Mouse (Mus musculus) gastrocnemius, adult 2 months (tissue): ENCODE results near the gene Gm10322. TPM values are rescaled to one million over a fixed set of nuclear protein-coding genes. Genes with fewer than 3 reads are reported as not detected.

Experiments
- DNase-seq: peaks from one replicate; pipeline ENCODE4 v3.0.0; 2022
- H3K27ac ChIP-seq: fragments of 200-600 bp; 2 replicates; pipeline ENCODE4 v1.8.1; 2022; ENCODE audit warnings: mild to moderate bottlenecking
- H3K4me3 ChIP-seq: fragments of 200-600 bp; 2 replicates; pipeline ENCODE4 v1.8.1; 2022; ENCODE audit warnings: mild to moderate bottlenecking, moderate library complexity
- CTCF ChIP-seq: fragments of 200-600 bp; IDR thresholded peaks from 2 replicates; pipeline ENCODE4 v1.8.1; 2022; ENCODE audit warnings: antibody characterized with exemption, mild to moderate bottlenecking, moderate library complexity
- intact Hi-C: fragments of 180-260 bp; cut with DNase I; formaldehyde crosslinking; loops from one replicate; pipeline ENCODE4 v1.15.1; 2025
- total RNA-seq, 2 experiments: library from RNA; stranded (reverse); gene quantifications; 2 replicates each; pipeline ENCODE4 v1.2.3; 2021

Gene Gm10322
- total RNA-seq, 2 experiments from 2014 or later = not detected

- no peak for TF ChIP-seq CTCF
- intact Hi-C loops = loop anchor here (5.0 to 10.0 kb wide), 4 partner anchors 36 to 262 kb away; partner anchors contain the start of gene Dnajb12
Measured at GRCm38 (mm10) chr10:59613276-59613675, 2.6 kb upstream of the Gm10322 start.

GRCm38 (mm10) chr10:59614141-59614540 is 1.7 kb upstream of the Gm10322 start:
- H3K4me3 ChIP-seq = peak overlapping the region; percentile 77
- intact Hi-C loops = loop anchor here (5.0 to 10.0 kb wide), 4 partner anchors 37 to 261 kb away; partner anchors contain the start of gene Dnajb12
- peak overlapping the region; percentile 43 for H3K27ac ChIP-seq
- DNase-seq = no peak
- no peak for TF ChIP-seq CTCF

More at GRCm38 (mm10) chr10:59613276-59613675, 2.6 kb upstream of the Gm10322 start:
- Histone ChIP-seq H3K4me3 (no peak overlapping the region; the same call in 1 of the 2 replicates), H3K27ac (peak overlapping the region; percentile 43)
- DNase-seq = peak; percentile 44

- no peak for TF ChIP-seq CTCF
- peak overlapping the region; percentile 77 for H3K4me3 ChIP-seq
- no peak for DNase-seq
- H3K27ac ChIP-seq = peak overlapping the region; percentile 90
- intact Hi-C loops = loop anchor here (10.0 kb wide), 3 partner anchors 121 to 259 kb away; partner anchors contain the start of gene Dnajb12
Measured at GRCm38 (mm10) chr10:59615411-59615810, 452 bp upstream of the Gm10322 start.

- intact Hi-C loops = loop anchor here (2.0 to 10.0 kb wide), 4 partner anchors 86 to 258 kb away; partner anchors contain the start of genes Dnajb12 and Micu1
- DNase-seq = peak; percentile 98
- no peak for TF ChIP-seq CTCF
- Histone ChIP-seq H3K4me3 (peak within 1 kb of the TSS; percentile 77), H3K27ac (peak within 1 kb of the TSS; percentile 90)
Measured at GRCm38 (mm10) chr10:59616522-59616921, 659 bp downstream of the Gm10322 start, which contains the start of gene Mcu. Gene Mcu (minus strand): TSS chr10:59616692.

- TF ChIP-seq CTCF = no peak
- intact Hi-C loops = loop anchor here (2.0 to 10.0 kb wide), 4 partner anchors 85 to 257 kb away; partner anchors contain the start of genes Dnajb12 and Micu1
Measured at GRCm38 (mm10) chr10:59617776-59618175, 1.9 kb downstream of the Gm10322 start.

GRCm38 (mm10) chr10:59621355-59621754 is 5.5 kb downstream of the Gm10322 start:
- Histone ChIP-seq H3K4me3 (no peak overlapping the region), H3K27ac (no peak overlapping the region)
- no peak for DNase-seq
- intact Hi-C loops = no loop called here
- TF ChIP-seq CTCF = no peak

More at GRCm38 (mm10) chr10:59617776-59618175, 1.9 kb downstream of the Gm10322 start:
- DNase-seq = no peak
- H3K27ac ChIP-seq = no peak overlapping the region
- H3K4me3 ChIP-seq = no peak overlapping the region

- DNase-seq = peak; percentile 70
- Histone ChIP-seq H3K27ac (peak overlapping the region; percentile 67), H3K4me3 (no peak overlapping the region)
- no peak for TF ChIP-seq CTCF
- intact Hi-C loops = no loop called here
Measured at GRCm38 (mm10) chr10:59623496-59623895, 7.6 kb downstream of the Gm10322 start.

- Histone ChIP-seq H3K4me3 (no peak overlapping the region), H3K27ac (no peak overlapping the region)
- no peak for DNase-seq
- intact Hi-C loops = no loop called here
- no peak for TF ChIP-seq CTCF
Measured at GRCm38 (mm10) chr10:59628641-59629505, 13.0 kb downstream of the Gm10322 start.

GRCm38 (mm10) chr10:59629506-59629782 is 13.6 kb downstream of the Gm10322 start:
- intact Hi-C loops = no loop called here
- Histone ChIP-seq H3K27ac (no peak overlapping the region), H3K4me3 (no peak overlapping the region)
- no peak for TF ChIP-seq CTCF
- no peak for DNase-seq

GRCm38 (mm10) chr10:59636048-59636447 is 20.2 kb downstream of the Gm10322 start:
- H3K27ac ChIP-seq = peak overlapping the region; percentile 83; the same call in 1 of the 2 replicates
- H3K4me3 ChIP-seq = no peak overlapping the region
- DNase-seq = no peak
- TF ChIP-seq CTCF = no peak
- intact Hi-C loops = no loop called here

- intact Hi-C loops = no loop called here
- DNase-seq = no peak
- H3K27ac ChIP-seq = peak overlapping the region; percentile 83
- no peak for TF ChIP-seq CTCF
- peak overlapping the region; percentile 69 for H3K4me3 ChIP-seq
Measured at GRCm38 (mm10) chr10:59636751-59637533, 21.1 kb downstream of the Gm10322 start.

- no peak for TF ChIP-seq CTCF
- DNase-seq = no peak
- Histone ChIP-seq H3K4me3 (peak overlapping the region; percentile 69), H3K27ac (peak overlapping the region; percentile 83)
- intact Hi-C loops = no loop called here
Measured at GRCm38 (mm10) chr10:59637596-59638124, 21.8 kb downstream of the Gm10322 start.
